Mouse (Mus musculus) neural tube, embryonic 15.5 days (tissue): Measurements from ENCODE around the gene Adgrg5. TPM values are rescaled to one million over a fixed set of nuclear protein-coding genes. Genes with fewer than 3 reads are reported as not detected.

Experiments used
- ATAC-seq: fragments of 200-750 bp; cut with Nextera tagmentation; 2 replicates; pipeline ENCODE4 v1.8.0; 2017; ENCODE audit warnings: mild to moderate bottlenecking, moderate TSS enrichment, moderate library complexity; ENCODE audit not compliant: low FRiP score
- H3K27ac ChIP-seq: fragments of 300-500 bp; sonication (generic); replicated peaks from 2 replicates; pipeline ENCODE4 v1.5.1; 2015; ENCODE audit warnings: mild to moderate bottlenecking, inconsistent platforms
- H3K27me3 ChIP-seq: fragments of 300-500 bp; sonication (generic); replicated peaks from 2 replicates; pipeline ENCODE4 v1.6.1; 2015; ENCODE audit warnings: inconsistent platforms
- H3K36me3 ChIP-seq: fragments of 300-500 bp; sonication (generic); 2 replicates; pipeline ENCODE4 v1.6.1; 2015; ENCODE audit warnings: inconsistent platforms
- H3K4me1 ChIP-seq: fragments of 300-500 bp; sonication (generic); 2 replicates; pipeline ENCODE4 v1.6.1; 2015; ENCODE audit warnings: inconsistent platforms
- H3K4me2 ChIP-seq: fragments of 300-500 bp; sonication (generic); 2 replicates; pipeline ENCODE4 v1.6.1; 2015; ENCODE audit warnings: inconsistent platforms, mild to moderate bottlenecking, moderate library complexity
- H3K4me3 ChIP-seq: fragments of 300-500 bp; sonication (generic); replicated peaks from 2 replicates; pipeline ENCODE4 v1.5.1; 2015; ENCODE audit warnings: mild to moderate bottlenecking, inconsistent platforms
- H3K9ac ChIP-seq: fragments of 300-500 bp; sonication (generic); replicated peaks from 2 replicates; pipeline ENCODE4 v1.6.1; 2015; ENCODE audit warnings: mild to moderate bottlenecking, inconsistent platforms
- H3K9me3 ChIP-seq: fragments of 300-500 bp; sonication (generic); replicated peaks from 2 replicates; pipeline ENCODE4 v1.6.1; 2016; ENCODE audit warnings: inconsistent platforms
- WGBS: fragments of 180-500 bp; shearing (Covaris S2); methylation state at CpG from one replicate; pipeline ENCODE4 v1.1.7; 2015; ENCODE audit warnings: mixed read lengths; 5-methylcytosine and 5-hydroxymethylcytosine counted together
- polyA plus RNA-seq: library from polyadenylated mRNA; unstranded; fragments of >200 nt; fragmentation: Nextera tagmentation; extraction: Ambion mirVana; gene quantifications from 2 replicates; pipeline ENCODE4 v1.2.1, GENCODE M21; 2015

Adgrg5 gene
- polyA plus RNA-seq, 1 experiment from 2014 or later = 0.28 TPM

DNA sequence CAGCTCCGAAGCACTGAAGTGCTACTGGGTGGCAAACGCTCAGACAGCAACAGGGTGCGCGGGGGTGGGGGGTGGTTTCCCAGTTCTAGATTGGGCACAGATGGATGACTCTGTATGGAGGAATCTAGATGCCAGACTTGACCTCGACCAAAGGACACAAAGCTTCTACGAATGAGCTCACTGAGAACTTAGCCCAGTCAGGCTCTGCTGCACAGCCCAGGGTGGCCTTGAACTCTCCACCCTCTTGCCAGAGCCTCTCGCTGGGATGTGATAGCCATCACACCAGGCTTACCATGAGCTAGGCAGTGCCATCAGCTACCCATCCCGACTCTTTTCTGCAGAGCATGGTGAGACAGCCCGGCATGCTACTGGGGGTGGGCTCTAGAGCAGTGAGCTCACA lies 50.3 kb downstream of the Adgrg5 start:
- H3K4me2 ChIP-seq = no peak overlapping the region
- no peaks in the 10 kb centered on the region for H3K27me3 ChIP-seq
- WGBS = 91% methylated on average over 9 of the region's 9 CpGs
- no peak overlapping the region for H3K4me3 ChIP-seq
- H3K9me3 ChIP-seq = no peaks in the 10 kb centered on the region
- no peak overlapping the region for H3K9ac ChIP-seq
- H3K36me3 ChIP-seq = no peaks in the 10 kb centered on the region
- peaks cover 22% of the 10 kb centered on the region for H3K4me1 ChIP-seq
- no peak for ATAC-seq
- H3K27ac ChIP-seq = no peak overlapping the region

DNA sequence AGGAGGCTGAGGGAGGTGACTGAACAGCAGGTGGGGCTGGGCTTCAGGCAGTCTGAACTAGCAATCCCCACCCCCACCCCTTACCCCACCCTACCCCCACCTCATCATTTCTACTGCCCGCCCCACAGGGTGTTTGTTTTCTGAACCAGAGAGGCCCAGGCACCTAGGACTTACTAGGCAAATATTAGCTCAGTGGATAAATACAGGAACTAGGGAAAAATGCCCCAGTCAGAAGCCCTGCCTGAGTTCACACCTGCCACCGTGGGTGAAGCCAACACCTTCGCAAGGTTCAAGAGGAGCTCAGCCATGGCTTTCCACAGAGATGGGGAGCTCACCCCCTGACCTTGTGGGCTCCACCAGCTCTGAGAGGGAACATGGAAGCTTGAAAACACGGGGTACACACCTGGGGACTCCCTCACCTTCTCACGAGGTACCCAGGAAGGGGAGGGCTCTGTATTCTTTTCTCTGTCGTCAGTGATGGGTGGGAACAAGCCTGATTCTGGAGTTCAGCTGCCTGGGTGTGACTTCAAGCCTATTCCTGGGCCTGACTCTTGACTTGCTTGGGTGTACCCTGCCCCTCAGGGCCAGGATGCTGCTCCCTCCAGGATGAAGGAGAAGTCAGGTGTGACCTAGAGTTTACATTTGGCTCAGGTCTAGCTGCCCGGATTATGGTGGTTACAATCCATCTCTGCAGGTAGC lies 51.1 kb downstream of the Adgrg5 start, which contains the start of gene Adgrg1:
Gene Adgrg1, plus strand, starts transcription at position 285 of the 699 bp plus-strand sequence.
- WGBS = 61% methylated on average over 7 of the region's 7 CpGs
- Histone ChIP-seq H3K9ac (no peak within 1 kb of the TSS), H3K9me3 (no peaks in the 10 kb centered on the region), H3K4me2 (no peak within 1 kb of the TSS), H3K4me3 (no peak within 1 kb of the TSS), H3K27ac (no peak within 1 kb of the TSS), H3K27me3 (no peaks in the 10 kb centered on the region), H3K36me3 (no peaks in the 10 kb centered on the region), H3K4me1 (peaks cover 23% of the 10 kb centered on the region)
- no peak for ATAC-seq

- Histone ChIP-seq H3K27ac (no peak overlapping the region; the same call in 1 of the 2 replicates), H3K4me3 (peak overlapping the region; percentile 22), H3K4me2 (peak overlapping the region; percentile 47), H3K9ac (0 out of 2 replicates have a peak overlapping the region, but pooled peaks have one; percentile 17), H3K36me3 (no peaks in the 10 kb centered on the region), H3K9me3 (no peaks in the 10 kb centered on the region), H3K4me1 (peaks cover 33% of the 10 kb centered on the region), H3K27me3 (no peaks in the 10 kb centered on the region)
- 19% methylated on average over 17 of the region's 17 CpGs for WGBS
- 0 out of 2 replicates have a peak, but pooled peaks have one; percentile 22 for ATAC-seq
These were observed 53.3 kb downstream of the Adgrg5 start for GRCm38 (mm10) chr8:94976651-94977417.

- 16% methylated on average over 9 of the region's 9 CpGs for WGBS
- no peak overlapping the region for H3K9ac ChIP-seq
- no peaks in the 10 kb centered on the region for H3K36me3 ChIP-seq
These were observed 54.6 kb downstream of the Adgrg5 start for GRCm38 (mm10) chr8:94978131-94978530.

GRCm38 (mm10) chr8:94978593-94979319 lies 55.3 kb downstream of the Adgrg5 start:
- H3K4me1 ChIP-seq = peaks cover 52% of the 10 kb centered on the region

More at GRCm38 (mm10) chr8:94978131-94978530, 54.6 kb downstream of the Adgrg5 start:
- Histone ChIP-seq H3K4me3 (no peak overlapping the region), H3K4me2 (peak overlapping the region; percentile 47), H3K27ac (no peak overlapping the region), H3K27me3 (no peaks in the 10 kb centered on the region), H3K9me3 (no peaks in the 10 kb centered on the region), H3K4me1 (peaks cover 46% of the 10 kb centered on the region)
- ATAC-seq = no peak

DNA sequence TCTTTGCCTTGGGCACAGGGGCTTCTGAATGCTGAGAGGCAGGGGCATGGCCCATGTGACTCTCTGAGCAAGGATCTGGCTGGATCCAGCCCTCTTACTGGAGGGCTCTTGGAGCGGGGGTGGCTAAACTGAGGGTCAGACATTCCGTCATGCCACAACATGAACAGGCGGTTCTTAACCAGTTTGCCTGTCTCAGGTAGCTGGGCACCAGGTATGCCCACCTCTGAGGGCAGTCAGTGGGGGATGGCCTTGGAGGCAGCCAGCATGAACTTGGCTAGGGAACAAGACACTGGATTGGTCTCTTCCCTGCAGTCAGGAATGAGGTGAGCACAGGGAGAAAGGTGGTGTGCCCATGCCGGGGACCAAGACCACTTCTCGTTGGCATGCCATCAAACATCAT lies 56.7 kb downstream of the Adgrg5 start:
- 98% methylated on average over 5 of the region's 5 CpGs for WGBS
- no peaks in the 10 kb centered on the region for H3K27me3 ChIP-seq

More at GRCm38 (mm10) chr8:94978593-94979319, 55.3 kb downstream of the Adgrg5 start:
- Histone ChIP-seq H3K9ac (no peak overlapping the region), H3K4me2 (peak overlapping the region; percentile 47; the same call in 1 of the 2 replicates), H3K4me3 (no peak overlapping the region), H3K9me3 (no peaks in the 10 kb centered on the region), H3K27ac (no peak overlapping the region), H3K27me3 (no peaks in the 10 kb centered on the region), H3K36me3 (no peaks in the 10 kb centered on the region)
- 61% methylated on average over 13 of the region's 13 CpGs for WGBS
- ATAC-seq = no peak

DNA sequence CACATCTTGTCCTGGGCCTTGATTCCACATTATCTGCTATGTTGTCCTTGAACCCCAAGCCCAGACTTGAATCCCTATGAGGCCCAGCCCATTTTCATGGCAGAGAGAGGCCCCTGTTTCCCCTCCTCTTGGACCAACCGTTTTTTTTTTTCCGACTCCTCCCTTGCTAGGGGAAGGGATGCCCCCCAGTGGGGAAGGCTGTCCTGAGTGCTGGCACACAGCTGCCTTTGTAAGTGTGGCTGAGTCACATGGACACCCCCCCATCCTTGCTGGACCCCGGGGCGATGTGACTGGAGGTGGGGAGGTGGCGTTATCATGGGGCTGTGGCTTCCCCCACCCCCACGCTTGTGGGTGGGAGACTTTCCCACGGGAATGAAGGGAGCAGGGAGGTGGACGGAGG lies 57.5 kb downstream of the Adgrg5 start:
- H3K9me3 ChIP-seq = no peaks in the 10 kb centered on the region
- no peak for ATAC-seq
- H3K4me2 ChIP-seq = no peak overlapping the region
- H3K27ac ChIP-seq = no peak overlapping the region
- no peak overlapping the region for H3K9ac ChIP-seq
- 55% methylated on average over 8 of the region's 8 CpGs for WGBS
- no peaks in the 10 kb centered on the region for H3K36me3 ChIP-seq
- peaks cover 65% of the 10 kb centered on the region for H3K4me1 ChIP-seq
- H3K4me3 ChIP-seq = no peak overlapping the region
- no peaks in the 10 kb centered on the region for H3K27me3 ChIP-seq

More for the DNA sequence above, 56.7 kb downstream of the Adgrg5 start:
- H3K27ac ChIP-seq = no peak overlapping the region
- H3K9ac ChIP-seq = no peak overlapping the region
- no peaks in the 10 kb centered on the region for H3K9me3 ChIP-seq
- H3K4me1 ChIP-seq = peaks cover 62% of the 10 kb centered on the region
- no peaks in the 10 kb centered on the region for H3K36me3 ChIP-seq
- ATAC-seq = no peak
- H3K4me3 ChIP-seq = no peak overlapping the region
- no peak overlapping the region for H3K4me2 ChIP-seq

GRCm38 (mm10) chr8:94981848-94982247 lies 58.4 kb downstream of the Adgrg5 start:
- WGBS = 29% methylated on average over 7 of the region's 7 CpGs
- no peaks in the 10 kb centered on the region for H3K9me3 ChIP-seq
- no peaks in the 10 kb centered on the region for H3K36me3 ChIP-seq
- H3K9ac ChIP-seq = no peak overlapping the region
- no peak overlapping the region for H3K4me3 ChIP-seq
- H3K4me2 ChIP-seq = no peak overlapping the region
- H3K27me3 ChIP-seq = no peaks in the 10 kb centered on the region
- H3K4me1 ChIP-seq = peaks cover 69% of the 10 kb centered on the region
- peak overlapping the region; percentile 47 for H3K27ac ChIP-seq
- ATAC-seq = no peak

DNA sequence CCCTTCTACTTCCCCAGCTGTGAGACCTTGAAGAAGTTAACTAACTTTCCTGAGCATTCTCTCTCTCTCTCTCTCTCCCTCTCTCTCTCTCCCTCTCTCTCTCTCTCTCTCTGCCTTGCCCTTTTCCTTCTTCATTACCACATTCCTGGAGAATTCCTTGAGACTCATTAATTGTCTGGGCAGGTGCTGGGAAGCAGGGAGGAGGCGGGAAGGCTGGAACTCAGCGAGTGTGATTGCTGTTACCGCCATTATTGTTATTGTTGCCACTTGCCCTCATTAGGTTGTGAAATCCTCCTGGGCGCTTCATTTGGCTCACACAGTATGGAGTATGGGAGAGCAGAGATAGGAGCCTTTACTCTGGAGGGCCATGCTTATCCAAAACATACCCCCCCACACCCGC lies 59.7 kb downstream of the Adgrg5 start:
- WGBS = 12% methylated on average over 5 of the region's 5 CpGs
- peaks cover 64% of the 10 kb centered on the region for H3K4me1 ChIP-seq
- no peaks in the 10 kb centered on the region for H3K36me3 ChIP-seq
- ATAC-seq = no peak
- peak overlapping the region; percentile 69; the same call in 1 of the 2 replicates for H3K27ac ChIP-seq
- no peaks in the 10 kb centered on the region for H3K9me3 ChIP-seq
- no peak overlapping the region for H3K4me3 ChIP-seq
- no peaks in the 10 kb centered on the region for H3K27me3 ChIP-seq
- H3K9ac ChIP-seq = no peak overlapping the region
- peak overlapping the region; percentile 40 for H3K4me2 ChIP-seq

DNA sequence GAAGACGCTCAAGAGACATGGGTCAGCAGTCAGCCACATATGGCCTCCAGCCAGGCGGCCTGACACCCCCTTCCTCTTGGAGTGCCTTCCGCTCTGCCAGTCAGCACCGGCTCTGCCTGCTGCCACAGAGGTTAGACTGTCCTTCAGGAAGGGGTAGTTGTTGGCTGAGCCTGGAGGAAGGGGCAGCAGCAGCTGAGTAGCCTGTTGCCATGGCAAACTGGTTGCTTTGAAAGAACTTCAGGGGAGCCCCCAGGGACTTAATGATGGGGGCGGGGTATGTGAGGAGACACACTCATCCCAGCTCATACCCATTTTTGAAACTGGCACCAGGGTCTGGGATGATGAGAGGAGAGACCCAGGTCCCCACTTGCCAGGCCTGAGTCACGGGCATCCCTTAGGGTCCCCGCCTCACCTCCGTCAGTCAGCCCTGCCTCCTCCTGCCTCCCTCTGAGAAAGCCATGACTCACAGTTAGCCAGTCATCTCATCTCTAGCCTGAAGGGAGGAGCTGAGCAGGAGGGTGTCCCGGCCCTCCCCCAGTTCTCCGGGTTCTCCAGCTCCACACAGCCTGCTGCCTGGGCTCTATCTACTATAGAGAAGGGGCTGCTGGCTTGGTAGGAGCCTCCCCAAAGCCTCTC lies 60.5 kb downstream of the Adgrg5 start:
- H3K4me3 ChIP-seq = no peak overlapping the region
- peak; percentile 79 for ATAC-seq
- peaks cover 56% of the 10 kb centered on the region for H3K4me1 ChIP-seq
- WGBS = 12% methylated on average over 10 of the region's 10 CpGs
- H3K9ac ChIP-seq = peak overlapping the region; percentile 38; the same call in 1 of the 2 replicates
- peak overlapping the region; percentile 40 for H3K4me2 ChIP-seq
- peak overlapping the region; percentile 69 for H3K27ac ChIP-seq
- H3K36me3 ChIP-seq = no peaks in the 10 kb centered on the region
- H3K9me3 ChIP-seq = no peaks in the 10 kb centered on the region
- H3K27me3 ChIP-seq = no peaks in the 10 kb centered on the region

DNA sequence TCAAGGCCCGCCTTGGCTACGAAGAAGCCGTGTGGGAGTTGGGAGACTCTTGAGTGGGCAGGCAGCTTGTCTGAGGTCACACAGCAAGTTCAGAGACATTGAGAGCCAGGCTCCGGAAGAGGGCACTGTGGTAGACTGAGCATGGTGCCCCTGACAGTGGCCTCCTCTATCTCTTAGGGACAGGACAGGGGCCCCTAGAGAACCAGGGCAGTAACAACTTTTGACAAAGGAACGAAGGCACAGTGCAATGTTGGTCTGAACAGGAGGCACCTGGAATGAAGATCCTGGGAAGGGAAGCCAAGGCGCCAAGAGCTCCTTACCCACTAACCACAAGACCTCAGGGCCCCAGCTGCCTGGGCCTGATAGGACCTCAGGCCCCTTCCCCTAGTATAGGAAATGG lies 61.5 kb downstream of the Adgrg5 start:
- 87% methylated on average over 6 of the region's 6 CpGs for WGBS
- no peak overlapping the region for H3K4me3 ChIP-seq
- H3K4me1 ChIP-seq = peaks cover 56% of the 10 kb centered on the region
- H3K27me3 ChIP-seq = no peaks in the 10 kb centered on the region
- no peak overlapping the region for H3K27ac ChIP-seq
- H3K9me3 ChIP-seq = no peaks in the 10 kb centered on the region
- H3K36me3 ChIP-seq = no peaks in the 10 kb centered on the region
- H3K9ac ChIP-seq = no peak overlapping the region
- peak overlapping the region; percentile 40 for H3K4me2 ChIP-seq
- no peak for ATAC-seq
